Mouse (Mus musculus) embryonic facial prominence, embryonic 12.5 days (tissue): ENCODE results near the gene Rab42. TPM values are rescaled to one million over a fixed set of nuclear protein-coding genes. Genes with fewer than 3 reads are reported as not detected.
"Not testable (repeated sequence)": the region's sequence is repeated elsewhere in the genome, so short reads cannot be mapped to it uniquely, and the experiment has no call there.

Experiments
- ATAC-seq: fragments of 200-750 bp; cut with Nextera tagmentation; 2 replicates; pipeline ENCODE4 v1.8.0; 2017; ENCODE audit not compliant: insufficient number of reproducible peaks, insufficient read depth, low FRiP score, low TSS enrichment
- H3K27ac ChIP-seq: fragments of 300-500 bp; sonication (generic); 2 replicates; pipeline ENCODE4 v1.5.1; 2016; ENCODE audit warnings: mild to moderate bottlenecking
- H3K27me3 ChIP-seq: fragments of 300-500 bp; sonication (generic); 2 replicates; pipeline ENCODE4 v1.6.1; 2016; ENCODE audit warnings: mild to moderate bottlenecking, moderate library complexity
- H3K36me3 ChIP-seq: fragments of 300-500 bp; sonication (generic); 2 replicates; pipeline ENCODE4 v1.6.1; 2016; ENCODE audit warnings: mild to moderate bottlenecking
- H3K4me1 ChIP-seq: fragments of 300-500 bp; sonication (generic); 2 replicates; pipeline ENCODE4 v1.6.1; 2016
- H3K4me2 ChIP-seq: fragments of 300-500 bp; sonication (generic); replicated peaks from 2 replicates; pipeline ENCODE4 v1.6.1; 2016; ENCODE audit warnings: mild to moderate bottlenecking, moderate library complexity
- H3K4me3 ChIP-seq: fragments of 300-500 bp; sonication (generic); 2 replicates; pipeline ENCODE4 v1.5.1; 2016; ENCODE audit warnings: mild to moderate bottlenecking
- H3K9ac ChIP-seq: fragments of 300-500 bp; sonication (generic); 2 replicates; pipeline ENCODE4 v1.6.1; 2016; ENCODE audit warnings: mild to moderate bottlenecking, moderate library complexity
- H3K9me3 ChIP-seq: fragments of 300-500 bp; sonication (generic); 2 replicates; pipeline ENCODE4 v1.6.1; 2016; ENCODE audit warnings: mild to moderate bottlenecking, moderate library complexity
- WGBS: fragments of 180-500 bp; shearing (Covaris S2); methylation state at CpG from one replicate; pipeline ENCODE4 v1.1.7; 2016; 5-methylcytosine and 5-hydroxymethylcytosine counted together
- polyA plus RNA-seq: library from polyadenylated mRNA; unstranded; fragments of >200 nt; fragmentation: Nextera tagmentation; extraction: Ambion mirVana; gene quantifications from 2 replicates; pipeline ENCODE4 v1.2.1, GENCODE M21; 2016

Gene Rab42
- polyA plus RNA-seq, 1 experiment from 2014 or later, result 1.8 TPM

GRCm38 (mm10) chr4:132293682-132294240 is 9.4 kb downstream of the Rab42 start:
- no peak overlapping the region for H3K4me3 ChIP-seq
- ATAC-seq, result no peak
- no peak overlapping the region for H3K27ac ChIP-seq
- H3K9ac ChIP-seq, result no peak overlapping the region
- no peaks in the 10 kb centered on the region for H3K4me1 ChIP-seq
- no peaks in the 10 kb centered on the region for H3K27me3 ChIP-seq
- no peak overlapping the region for H3K4me2 ChIP-seq
- 79% methylated on average over 7 of the region's 7 CpGs for WGBS
- H3K36me3 ChIP-seq, result peaks cover 26% of the 10 kb centered on the region
- no peaks in the 10 kb centered on the region for H3K9me3 ChIP-seq

GRCm38 (mm10) chr4:132292988-132293387 is 10.2 kb downstream of the Rab42 start:
- Histone ChIP-seq H3K27me3 (no peaks in the 10 kb centered on the region), H3K36me3 (peaks cover 26% of the 10 kb centered on the region), H3K27ac (no peak overlapping the region), H3K4me3 (no peak overlapping the region), H3K9me3 (no peaks in the 10 kb centered on the region), H3K4me2 (no peak overlapping the region), H3K4me1 (no peaks in the 10 kb centered on the region), H3K9ac (no peak overlapping the region)
- ATAC-seq, result no peak
- WGBS, result 50% methylated on average over 4 of the region's 4 CpGs

GRCm38 (mm10) chr4:132291624-132292335 is 11.4 kb downstream of the Rab42 start:
- Histone ChIP-seq H3K27me3 (no peaks in the 10 kb centered on the region), H3K9ac (no peak overlapping the region), H3K36me3 (peaks cover 30% of the 10 kb centered on the region), H3K4me2 (no peak overlapping the region), H3K4me1 (no peaks in the 10 kb centered on the region), H3K9me3 (no peaks in the 10 kb centered on the region), H3K27ac (no peak overlapping the region), H3K4me3 (no peak overlapping the region)
- WGBS, result 79% methylated on average over 12 of the region's 12 CpGs
- ATAC-seq, result no peak

- no peak overlapping the region for H3K27ac ChIP-seq
- no peak for ATAC-seq
- no peak overlapping the region for H3K9ac ChIP-seq
- no peaks in the 10 kb centered on the region for H3K4me1 ChIP-seq
- no peak overlapping the region for H3K4me3 ChIP-seq
- no peaks in the 10 kb centered on the region for H3K9me3 ChIP-seq
- peaks cover 34% of the 10 kb centered on the region for H3K36me3 ChIP-seq
- WGBS, result 93% methylated on average over 4 of the region's 4 CpGs
- no peaks in the 10 kb centered on the region for H3K27me3 ChIP-seq
- H3K4me2 ChIP-seq, result no peak overlapping the region
These were observed 12.1 kb downstream of the Rab42 start for GRCm38 (mm10) chr4:132291056-132291455.

GRCm38 (mm10) chr4:132288840-132289239 is 14.3 kb downstream of the Rab42 start:
- WGBS, result 74% methylated on average over 3 of the region's 5 CpGs
- H3K27ac ChIP-seq, H3K4me3 ChIP-seq, ATAC-seq, H3K9ac ChIP-seq, H3K4me2 ChIP-seq, H3K9me3 ChIP-seq, H3K4me1 ChIP-seq, H3K27me3 ChIP-seq: not testable (repeated sequence)
- peaks cover 51% of the 10 kb centered on the region for H3K36me3 ChIP-seq

GRCm38 (mm10) chr4:132275949-132276348 is 27.2 kb downstream of the Rab42 start:
- Histone ChIP-seq H3K9me3 (no peaks in the 10 kb centered on the region), H3K4me3 (no peak overlapping the region), H3K36me3 (no peaks in the 10 kb centered on the region), H3K9ac (no peak overlapping the region), H3K4me2 (no peak overlapping the region), H3K27me3 (no peaks in the 10 kb centered on the region), H3K4me1 (peaks cover 12% of the 10 kb centered on the region; the same call in 1 of the 2 replicates), H3K27ac (no peak overlapping the region)
- WGBS, result 86% methylated on average over 3 of the region's 3 CpGs
- no peak for ATAC-seq

- H3K9ac ChIP-seq, result peak within 1 kb of the TSS; percentile 84
- H3K4me3 ChIP-seq, result peak within 1 kb of the TSS; percentile 69
- H3K27me3 ChIP-seq, result no peaks in the 10 kb centered on the region
These were observed 28.9 kb downstream of the Rab42 start, which contains the start of gene Taf12 for GRCm38 (mm10) chr4:132274156-132274862. Gene Taf12, plus strand, starts transcription at chr4:132274375.

GRCm38 (mm10) chr4:132273166-132273565 is 30.0 kb downstream of the Rab42 start:
- ATAC-seq, result no peak
- no peaks in the 10 kb centered on the region for H3K27me3 ChIP-seq
- H3K36me3 ChIP-seq, result no peaks in the 10 kb centered on the region
- H3K4me3 ChIP-seq, result peak overlapping the region; percentile 69; the same call in 1 of the 2 replicates
- H3K27ac ChIP-seq, result no peak overlapping the region
- 61% methylated on average over 2 of the region's 2 CpGs for WGBS
- H3K4me1 ChIP-seq, result peaks cover 12% of the 10 kb centered on the region; the same call in 1 of the 2 replicates
- H3K4me2 ChIP-seq, result peak overlapping the region; percentile 91
- H3K9ac ChIP-seq, result peak overlapping the region; percentile 84; the same call in 1 of the 2 replicates
- H3K9me3 ChIP-seq, result no peaks in the 10 kb centered on the region

More at GRCm38 (mm10) chr4:132274156-132274862, 28.9 kb downstream of the Rab42 start, which contains the start of gene Taf12:
- Histone ChIP-seq H3K4me2 (peak within 1 kb of the TSS; percentile 91), H3K4me1 (peaks cover 12% of the 10 kb centered on the region; the same call in 1 of the 2 replicates), H3K9me3 (no peaks in the 10 kb centered on the region), H3K36me3 (no peaks in the 10 kb centered on the region), H3K27ac (peak within 1 kb of the TSS; percentile 90)
- WGBS, result under 1% methylated on average over 48 of the region's 48 CpGs
- peak; percentile 77 for ATAC-seq

GRCm38 (mm10) chr4:132269740-132270560 is 33.2 kb downstream of the Rab42 start:
- ATAC-seq, result peak; percentile 50
- under 1% methylated on average over 35 of the region's 35 CpGs for WGBS
- Histone ChIP-seq H3K9me3 (no peaks in the 10 kb centered on the region), H3K27ac (peak overlapping the region; percentile 94), H3K36me3 (no peaks in the 10 kb centered on the region), H3K9ac (no peak overlapping the region), H3K4me1 (peaks cover 5% of the 10 kb centered on the region; the same call in 1 of the 2 replicates), H3K4me3 (peak overlapping the region; percentile 25), H3K4me2 (peak overlapping the region; percentile 45), H3K27me3 (no peaks in the 10 kb centered on the region)

GRCm38 (mm10) chr4:132268871-132269739 is 34.1 kb downstream of the Rab42 start:
- 12% methylated on average over 6 of the region's 6 CpGs for WGBS
- H3K4me1 ChIP-seq, result peaks cover 5% of the 10 kb centered on the region; the same call in 1 of the 2 replicates
- H3K4me2 ChIP-seq, result no peak overlapping the region
- H3K9ac ChIP-seq, result no peak overlapping the region
- H3K4me3 ChIP-seq, result no peak overlapping the region
- ATAC-seq, result no peak
- no peaks in the 10 kb centered on the region for H3K27me3 ChIP-seq
- H3K27ac ChIP-seq, result peak overlapping the region; percentile 67
- H3K9me3 ChIP-seq, result no peaks in the 10 kb centered on the region
- H3K36me3 ChIP-seq, result no peaks in the 10 kb centered on the region
